Mouse (Mus musculus): ENCODE measurements around the gene Tex2. TPM values are rescaled to one million over a fixed set of nuclear protein-coding genes. Genes with fewer than 3 reads are reported as not detected.
A peak's percentile ranks its signal among the peaks of the same experiment; 100 is the strongest.

Tex2 gene
- polyA plus RNA-seq, 1 experiment from 2014 or later: 14.4 TPM

DNA sequence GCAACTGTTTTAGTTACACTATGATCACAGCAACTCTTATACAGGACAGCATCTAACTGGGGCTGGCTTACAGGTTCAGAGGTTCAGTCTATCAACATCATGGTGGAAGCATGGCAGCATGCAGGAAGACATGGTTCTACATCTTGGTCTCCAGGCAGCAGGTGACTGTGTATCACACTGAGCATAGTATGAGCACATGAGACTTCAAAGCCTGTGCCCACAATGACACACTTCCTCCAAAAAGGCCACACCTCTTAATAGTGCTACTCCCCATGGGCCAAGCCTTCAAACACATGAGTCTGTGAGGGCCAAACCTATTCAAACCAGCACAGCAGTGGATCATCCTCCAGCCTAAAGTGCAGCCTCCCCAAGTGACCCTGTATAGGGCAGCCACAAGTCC is 70.8 kb downstream of the Tex2 start:
- no peak overlapping the region for H3K4me2 ChIP-seq (ENCODE audit: low read length)

GRCm38 (mm10) chr11:106540506-106541268 is 72.5 kb downstream of the Tex2 start:
- Histone ChIP-seq H3K4me1 (ENCODE audit: control insufficient read depth in 2 of 2, insufficient read depth in 2 of 2, low read length in 2 of 2) (peaks cover 8 to 9% of the 10 kb centered on the region in 2 experiments), H3K27me3 (ENCODE audit: control insufficient read depth, insufficient read depth, low read length) (no peaks in the 10 kb centered on the region), H3K27ac (replicated peaks in 1 of 2; ENCODE audit: control insufficient read depth in 1 of 2, insufficient read depth in 1 of 2, low read depth in 2 of 2, low read length in 2 of 2) (no peak overlapping the region), H3K9ac (ENCODE audit: low read length) (no peak overlapping the region), H3K4me2 (ENCODE audit: low read length) (no peak overlapping the region), H3K4me3 (ENCODE audit: control insufficient read depth in 1 of 2, insufficient read depth in 1 of 2, low read depth in 1 of 2, low read length in 2 of 2) (no peak overlapping the region), H3K9me3 (ENCODE audit: control insufficient read depth, low read length) (no peaks in the 10 kb centered on the region), H3K36me3 (ENCODE audit: control insufficient read depth, insufficient read depth, low read length) (peaks cover 21% of the 10 kb centered on the region)
- ATAC-seq (ENCODE audit: insufficient number of reproducible peaks, insufficient read depth, low FRiP score, low read depth): no peak
- WGBS: 82% methylated on average over 13 of the region's 13 CpGs

More for the DNA sequence above, 70.8 kb downstream of the Tex2 start:
- Histone ChIP-seq H3K27ac (replicated peaks in 1 of 2; ENCODE audit: control insufficient read depth in 1 of 2, insufficient read depth in 1 of 2, low read depth in 2 of 2, low read length in 2 of 2) (no peak overlapping the region), H3K9me3 (ENCODE audit: control insufficient read depth, low read length) (no peaks in the 10 kb centered on the region), H3K4me1 (ENCODE audit: control insufficient read depth in 2 of 2, insufficient read depth in 2 of 2, low read length in 2 of 2) (peaks cover 3 to 9% of the 10 kb centered on the region in 2 experiments), H3K4me3 (ENCODE audit: control insufficient read depth in 1 of 2, insufficient read depth in 1 of 2, low read depth in 1 of 2, low read length in 2 of 2) (no peak overlapping the region), H3K27me3 (ENCODE audit: control insufficient read depth, insufficient read depth, low read length) (no peaks in the 10 kb centered on the region), H3K36me3 (ENCODE audit: control insufficient read depth, insufficient read depth, low read length) (peaks cover 36% of the 10 kb centered on the region), H3K9ac (ENCODE audit: low read length) (no peak overlapping the region)
- ATAC-seq (ENCODE audit: insufficient number of reproducible peaks, insufficient read depth, low FRiP score, low read depth): no peak

GRCm38 (mm10) chr11:106536253-106536912 is 76.8 kb downstream of the Tex2 start:
- WGBS: 54% methylated on average over 11 of the region's 11 CpGs
- peak overlapping the region; percentile 78 to 89 for H3K27ac ChIP-seq (replicated peaks in 1 of 2; ENCODE audit: control insufficient read depth in 1 of 2, insufficient read depth in 1 of 2, low read depth in 2 of 2, low read length in 2 of 2)
- peaks cover 5 to 6% of the 10 kb centered on the region in 2 experiments for H3K4me1 ChIP-seq (ENCODE audit: control insufficient read depth in 2 of 2, insufficient read depth in 2 of 2, low read length in 2 of 2)
- H3K9ac ChIP-seq (ENCODE audit: low read length): peak overlapping the region; percentile 46; the same call in 1 of the 2 replicates
- H3K36me3 ChIP-seq (ENCODE audit: control insufficient read depth, insufficient read depth, low read length): peaks cover 20% of the 10 kb centered on the region
- ATAC-seq (ENCODE audit: insufficient number of reproducible peaks, insufficient read depth, low FRiP score, low read depth): peak; percentile 85
- no peaks in the 10 kb centered on the region for H3K9me3 ChIP-seq (ENCODE audit: control insufficient read depth, low read length)
- no peak overlapping the region for H3K4me2 ChIP-seq (ENCODE audit: low read length)
- H3K27me3 ChIP-seq (ENCODE audit: control insufficient read depth, insufficient read depth, low read length): no peaks in the 10 kb centered on the region
- H3K4me3 ChIP-seq (ENCODE audit: control insufficient read depth in 1 of 2, insufficient read depth in 1 of 2, low read depth in 1 of 2, low read length in 2 of 2): no peak overlapping the region

DNA sequence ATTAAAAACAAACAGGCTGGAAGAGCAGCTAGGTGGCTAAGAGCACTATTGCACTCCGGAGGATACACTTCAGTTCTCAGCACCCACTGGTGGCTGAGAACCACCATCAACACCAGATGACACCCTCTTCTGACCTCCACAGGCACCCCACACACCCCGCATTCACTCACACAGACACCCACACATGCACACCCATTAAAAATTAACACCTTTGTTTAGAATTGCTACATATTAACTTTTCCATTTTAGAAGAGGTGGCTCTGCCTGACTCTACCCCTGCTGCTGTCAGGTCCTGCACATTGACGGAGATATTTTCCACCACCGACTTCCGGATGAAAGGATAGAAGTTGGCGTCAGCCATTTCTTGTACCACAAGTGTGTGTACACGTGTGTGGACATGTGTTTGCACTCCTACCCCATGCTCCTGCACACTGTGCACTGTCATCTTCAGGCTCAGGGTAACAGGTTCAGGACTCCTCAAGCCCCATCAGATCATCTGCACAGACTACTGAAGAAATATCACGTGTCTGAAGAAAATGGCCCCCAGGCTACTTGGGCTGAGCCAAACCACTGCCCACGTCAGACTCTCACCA is 77.5 kb downstream of the Tex2 start:
- Histone ChIP-seq H3K27me3 (ENCODE audit: control insufficient read depth, insufficient read depth, low read length) (no peaks in the 10 kb centered on the region), H3K9me3 (ENCODE audit: control insufficient read depth, low read length) (no peaks in the 10 kb centered on the region), H3K36me3 (ENCODE audit: control insufficient read depth, insufficient read depth, low read length) (peaks cover 21% of the 10 kb centered on the region), H3K27ac (replicated peaks in 1 of 2; ENCODE audit: control insufficient read depth in 1 of 2, insufficient read depth in 1 of 2, low read depth in 2 of 2, low read length in 2 of 2) (peak overlapping the region; percentile 72 to 78), H3K9ac (ENCODE audit: low read length) (no peak overlapping the region), H3K4me1 (ENCODE audit: control insufficient read depth in 2 of 2, insufficient read depth in 2 of 2, low read length in 2 of 2) (peaks cover 5 to 6% of the 10 kb centered on the region in 2 experiments), H3K4me2 (ENCODE audit: low read length) (no peak overlapping the region), H3K4me3 (ENCODE audit: control insufficient read depth in 1 of 2, insufficient read depth in 1 of 2, low read depth in 1 of 2, low read length in 2 of 2) (no peak overlapping the region)
- 78% methylated on average over 9 of the region's 9 CpGs for WGBS
- ATAC-seq (ENCODE audit: insufficient number of reproducible peaks, insufficient read depth, low FRiP score, low read depth): no peak

GRCm38 (mm10) chr11:106532248-106532790 is 80.9 kb downstream of the Tex2 start:
- H3K9ac ChIP-seq (ENCODE audit: low read length): no peak overlapping the region

GRCm38 (mm10) chr11:106529786-106530185 is 83.4 kb downstream of the Tex2 start:
- Histone ChIP-seq H3K4me1 (ENCODE audit: control insufficient read depth in 2 of 2, insufficient read depth in 2 of 2, low read length in 2 of 2) (no peaks in the 10 kb centered on the region; a peak in 1 of 4 replicates), H3K27me3 (ENCODE audit: control insufficient read depth, insufficient read depth, low read length) (no peaks in the 10 kb centered on the region), H3K36me3 (ENCODE audit: control insufficient read depth, insufficient read depth, low read length) (peaks cover 29% of the 10 kb centered on the region), H3K9me3 (ENCODE audit: control insufficient read depth, low read length) (no peaks in the 10 kb centered on the region), H3K27ac (replicated peaks in 1 of 2; ENCODE audit: control insufficient read depth in 1 of 2, insufficient read depth in 1 of 2, low read depth in 2 of 2, low read length in 2 of 2) (no peak overlapping the region), H3K9ac (ENCODE audit: low read length) (no peak overlapping the region), H3K4me3 (ENCODE audit: control insufficient read depth in 1 of 2, insufficient read depth in 1 of 2, low read depth in 1 of 2, low read length in 2 of 2) (no peak overlapping the region), H3K4me2 (ENCODE audit: low read length) (no peak overlapping the region)
- ATAC-seq (ENCODE audit: insufficient number of reproducible peaks, insufficient read depth, low FRiP score, low read depth): no peak
- 76% methylated on average over 5 of the region's 5 CpGs for WGBS

More at GRCm38 (mm10) chr11:106532248-106532790, 80.9 kb downstream of the Tex2 start:
- no peak overlapping the region for H3K27ac ChIP-seq (replicated peaks in 1 of 2; ENCODE audit: control insufficient read depth in 1 of 2, insufficient read depth in 1 of 2, low read depth in 2 of 2, low read length in 2 of 2)
- no peaks in the 10 kb centered on the region for H3K9me3 ChIP-seq (ENCODE audit: control insufficient read depth, low read length)
- H3K4me3 ChIP-seq (ENCODE audit: control insufficient read depth in 1 of 2, insufficient read depth in 1 of 2, low read depth in 1 of 2, low read length in 2 of 2): no peak overlapping the region
- peaks cover 24% of the 10 kb centered on the region for H3K36me3 ChIP-seq (ENCODE audit: control insufficient read depth, insufficient read depth, low read length)
- peaks cover 5 to 6% of the 10 kb centered on the region in 2 experiments for H3K4me1 ChIP-seq (ENCODE audit: control insufficient read depth in 2 of 2, insufficient read depth in 2 of 2, low read length in 2 of 2)
- no peaks in the 10 kb centered on the region for H3K27me3 ChIP-seq (ENCODE audit: control insufficient read depth, insufficient read depth, low read length)
- whole genome bisulfite sequencing: 85% methylated on average over 9 of the region's 9 CpGs
- no peak overlapping the region for H3K4me2 ChIP-seq (ENCODE audit: low read length)
- no peak for ATAC-seq (ENCODE audit: insufficient number of reproducible peaks, insufficient read depth, low FRiP score, low read depth)

DNA sequence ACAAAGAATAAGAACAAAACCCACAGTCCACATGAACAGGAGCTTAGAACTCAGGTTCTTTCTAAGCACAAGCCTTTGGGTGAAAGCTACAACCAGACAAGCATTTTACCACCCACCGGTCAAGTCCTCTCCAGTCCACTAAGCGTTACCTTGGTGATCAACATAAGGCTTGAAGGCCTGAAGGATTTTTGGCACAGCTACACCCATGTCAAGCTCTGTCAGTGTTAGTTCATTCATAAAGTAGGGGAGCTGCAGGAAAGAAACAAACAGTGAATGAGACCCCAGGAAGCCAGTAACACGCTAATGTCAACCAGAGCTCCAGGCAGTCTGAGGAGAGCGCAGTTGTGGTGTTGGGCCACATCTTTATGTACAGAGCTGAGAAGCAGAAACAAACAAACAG is 84.1 kb downstream of the Tex2 start:
- H3K27me3 ChIP-seq (ENCODE audit: control insufficient read depth, insufficient read depth, low read length): no peaks in the 10 kb centered on the region
- peaks cover 32% of the 10 kb centered on the region for H3K36me3 ChIP-seq (ENCODE audit: control insufficient read depth, insufficient read depth, low read length)
- H3K9ac ChIP-seq (ENCODE audit: low read length): no peak overlapping the region
- 93% methylated on average over 4 of the region's 4 CpGs for WGBS
- no peak overlapping the region for H3K4me2 ChIP-seq (ENCODE audit: low read length)
- no peaks in the 10 kb centered on the region; a peak in 1 of 4 replicates for H3K4me1 ChIP-seq (ENCODE audit: control insufficient read depth in 2 of 2, insufficient read depth in 2 of 2, low read length in 2 of 2)
- ATAC-seq (ENCODE audit: insufficient number of reproducible peaks, insufficient read depth, low FRiP score, low read depth): no peak
- no peaks in the 10 kb centered on the region for H3K9me3 ChIP-seq (ENCODE audit: control insufficient read depth, low read length)
- no peak overlapping the region for H3K4me3 ChIP-seq (ENCODE audit: control insufficient read depth in 1 of 2, insufficient read depth in 1 of 2, low read depth in 1 of 2, low read length in 2 of 2)
- no peak overlapping the region for H3K27ac ChIP-seq (replicated peaks in 1 of 2; ENCODE audit: control insufficient read depth in 1 of 2, insufficient read depth in 1 of 2, low read depth in 2 of 2, low read length in 2 of 2)
